Mouse (Mus musculus) embryo, embryonic 9.5 days (tissue): Measurements from ENCODE around the gene Gngt2.
A peak's percentile ranks its signal among the peaks of the same experiment; 100 is the strongest.

Experiments used
- DNase-seq: peaks from one replicate; pipeline ENCODE4 v3.0.0-alpha.2; 2017; ENCODE audit errors: extremely low spot score

Gngt2 gene

DNA sequence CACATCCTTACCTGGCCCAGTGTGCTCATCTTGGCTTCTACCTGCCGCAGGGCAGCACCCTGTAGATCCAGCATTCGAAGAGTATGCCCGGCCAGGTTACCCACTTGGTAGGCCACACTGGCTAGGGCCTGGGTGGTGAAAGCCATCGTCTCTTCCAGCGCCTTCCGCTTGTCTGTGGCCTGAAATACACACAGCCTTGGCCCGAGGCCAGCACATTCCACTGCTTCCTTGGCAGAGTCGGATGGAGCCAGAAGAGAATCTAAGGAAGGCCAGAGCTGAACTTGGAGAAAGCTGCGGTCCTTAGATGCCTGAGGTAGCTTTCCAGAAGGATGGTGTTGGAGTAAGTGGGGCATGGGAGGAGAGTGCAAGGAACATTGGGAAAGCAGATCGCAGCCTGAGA is at the start of gene Gngt2:
Gene Gngt2 (plus strand): TSS at position 158 of the 400 bp plus-strand sequence.
- DNase-seq, result no peak

DNA sequence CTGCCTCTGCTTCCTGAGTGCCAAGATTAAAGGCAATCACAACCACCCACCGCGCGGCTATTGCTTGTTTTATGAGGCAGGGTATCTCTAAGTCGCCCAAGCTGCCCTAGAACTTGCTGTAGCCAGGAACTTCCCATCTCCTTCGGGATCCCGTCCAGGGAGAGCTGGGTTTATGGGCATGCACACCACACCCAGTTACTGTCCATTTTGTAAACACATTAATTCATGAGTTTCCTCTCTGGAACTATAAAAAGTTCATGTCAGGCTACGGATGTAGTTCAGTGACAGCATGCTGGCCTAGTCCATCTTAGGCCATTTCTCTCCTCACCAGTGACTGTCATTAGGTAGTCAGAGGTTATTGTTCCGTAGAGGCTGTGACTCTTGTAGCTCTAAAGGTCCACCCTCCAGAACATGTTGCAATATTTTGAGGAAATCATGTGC is 47.5 kb upstream of the Gngt2 start:
- DNase-seq, result no peak

DNA sequence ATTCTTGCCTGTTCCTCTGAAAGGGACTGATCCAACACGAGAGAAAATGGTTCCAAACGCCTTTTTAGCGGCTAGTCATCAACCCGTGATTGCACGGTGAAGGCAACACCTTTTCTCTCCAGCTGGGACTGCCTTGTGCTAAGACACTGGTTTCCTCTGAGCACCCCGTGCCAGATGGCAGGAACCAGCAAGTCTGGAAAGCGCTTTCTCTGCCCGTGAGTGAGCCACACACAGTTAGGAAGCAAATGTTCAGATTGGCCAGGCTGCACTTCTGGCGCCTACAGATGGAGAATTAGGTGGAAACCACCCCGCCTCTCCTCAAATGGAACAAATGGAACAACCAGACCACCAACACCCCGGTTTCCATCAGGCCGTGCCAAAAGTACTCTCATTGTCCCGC is 45.2 kb upstream of the Gngt2 start:
- DNase-seq, result no peak

DNA sequence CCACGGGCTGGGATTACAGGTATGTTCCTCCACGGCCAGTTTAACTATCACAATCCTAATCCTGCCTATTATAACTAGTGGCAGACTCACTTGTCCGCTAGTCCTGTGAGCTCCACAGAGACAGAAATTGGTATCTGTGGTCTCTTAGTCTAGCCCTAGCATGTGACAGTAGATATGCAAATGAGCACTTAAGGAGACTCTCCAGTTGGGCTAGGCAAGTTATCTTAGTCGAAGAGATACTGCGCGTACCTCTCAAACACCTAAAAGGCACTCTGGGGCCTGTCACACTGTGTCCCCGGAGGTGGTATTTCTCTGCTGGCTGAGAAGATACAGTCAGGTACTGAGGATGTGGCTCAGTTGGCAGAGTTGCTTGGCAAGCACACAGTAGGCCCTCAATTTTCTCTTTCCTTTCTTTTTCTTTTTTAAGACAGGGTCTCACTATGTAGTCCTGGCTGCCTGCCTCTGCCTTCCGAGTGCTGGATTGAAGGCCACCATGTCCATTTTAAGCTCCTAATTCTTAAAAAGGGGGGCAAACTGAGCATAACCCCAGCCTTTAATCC is 44.0 kb upstream of the Gngt2 start:
- DNase-seq, result no peak

DNA sequence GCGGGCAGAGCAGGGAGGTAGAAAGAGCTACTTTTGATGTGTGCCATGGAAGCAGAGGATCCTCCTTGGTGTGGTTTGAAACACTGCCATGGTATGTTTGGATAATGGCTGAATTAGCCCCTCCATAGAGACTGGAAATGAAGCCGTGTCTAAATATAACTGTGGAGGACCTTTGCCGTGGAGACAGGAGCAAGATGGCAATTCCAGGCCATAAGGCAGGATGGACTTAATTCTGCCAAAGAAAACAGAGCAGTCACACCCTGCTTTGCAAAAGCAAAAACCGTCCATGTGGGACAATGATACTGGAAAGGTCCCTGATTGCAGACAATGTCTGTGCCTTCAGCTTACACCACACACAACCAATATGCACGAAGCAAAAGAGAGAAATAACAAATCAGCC is 42.8 kb upstream of the Gngt2 start:
- no peak for DNase-seq

DNA sequence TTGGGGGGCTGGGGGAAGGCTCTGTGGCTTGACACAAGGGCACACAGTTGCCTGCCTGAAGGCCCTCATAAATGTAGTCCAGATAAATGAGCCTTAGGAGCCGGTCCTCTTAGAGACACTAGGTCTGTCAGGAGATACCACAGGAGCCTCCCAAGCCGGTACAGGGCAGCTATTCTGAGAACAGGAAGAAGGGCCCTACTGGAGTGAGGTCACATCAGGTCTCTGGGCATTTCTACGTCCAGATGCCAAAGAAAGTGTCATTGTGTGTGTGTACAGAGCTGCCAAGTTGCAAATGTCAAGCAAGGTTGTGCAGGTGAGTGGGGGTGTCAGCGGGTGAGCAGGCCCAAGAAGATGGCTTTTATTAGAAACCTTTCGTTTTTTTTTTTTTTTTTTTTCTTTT is 41.4 kb upstream of the Gngt2 start:
- no peak for DNase-seq

DNA sequence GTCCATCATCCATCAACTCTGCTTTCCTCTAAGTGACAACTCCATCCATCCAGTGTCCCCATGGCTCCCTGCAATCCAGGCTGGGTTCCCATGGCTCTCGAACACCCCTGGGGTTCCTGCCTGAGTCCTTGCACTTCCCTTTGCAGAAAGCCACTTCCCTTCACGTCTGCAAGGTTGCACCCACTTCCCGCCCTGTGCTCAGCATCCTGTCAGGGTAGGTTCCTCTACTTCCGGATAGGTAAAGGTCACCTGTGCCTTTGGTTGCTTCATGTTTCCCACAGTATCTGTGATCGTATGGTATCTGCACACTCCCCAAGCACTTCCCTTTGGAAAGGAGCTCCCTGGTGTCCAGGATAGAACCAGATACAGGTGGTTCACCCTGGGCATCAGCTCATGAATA is 32.0 kb upstream of the Gngt2 start:
- DNase-seq, result no peak

DNA sequence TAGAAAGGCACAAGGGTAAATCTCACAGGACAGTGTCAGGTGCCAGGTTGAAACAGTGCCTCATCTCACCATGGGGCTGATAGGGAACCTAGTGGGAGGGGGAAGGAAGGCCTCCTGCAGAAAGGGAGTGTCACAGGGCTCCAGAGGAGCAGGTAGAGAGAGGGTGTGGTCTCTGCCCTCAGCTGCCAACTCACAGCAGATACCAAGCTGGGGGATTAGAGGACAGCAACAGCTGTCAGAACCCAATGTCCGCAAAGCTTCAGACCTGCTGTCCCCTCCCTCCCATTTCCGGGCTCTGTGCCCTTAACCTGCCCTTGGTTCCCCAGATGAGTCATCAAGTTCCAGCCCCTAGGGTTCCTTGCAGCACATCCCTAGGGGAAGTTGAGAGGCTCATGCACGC is 31.5 kb upstream of the Gngt2 start:
- no peak for DNase-seq

DNA sequence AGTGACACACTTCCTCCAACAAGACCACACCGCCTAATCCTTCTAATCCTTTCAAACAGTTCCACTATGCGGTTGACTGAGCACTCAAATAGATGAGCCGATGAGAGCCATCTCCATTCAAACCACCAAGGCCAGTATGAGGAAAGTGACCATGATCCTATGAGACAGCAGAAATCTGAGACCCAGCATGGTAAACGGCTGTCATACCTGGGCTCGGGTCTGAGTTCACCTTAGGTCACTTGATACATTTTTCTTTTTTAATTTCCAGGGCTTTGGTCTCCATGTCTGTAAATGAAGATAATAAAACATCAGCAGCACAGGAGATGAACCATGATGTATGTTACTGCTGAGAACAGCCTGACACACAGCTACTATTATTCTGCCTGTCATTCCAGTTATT is 29.1 kb upstream of the Gngt2 start:
- DNase-seq, result no peak

DNA sequence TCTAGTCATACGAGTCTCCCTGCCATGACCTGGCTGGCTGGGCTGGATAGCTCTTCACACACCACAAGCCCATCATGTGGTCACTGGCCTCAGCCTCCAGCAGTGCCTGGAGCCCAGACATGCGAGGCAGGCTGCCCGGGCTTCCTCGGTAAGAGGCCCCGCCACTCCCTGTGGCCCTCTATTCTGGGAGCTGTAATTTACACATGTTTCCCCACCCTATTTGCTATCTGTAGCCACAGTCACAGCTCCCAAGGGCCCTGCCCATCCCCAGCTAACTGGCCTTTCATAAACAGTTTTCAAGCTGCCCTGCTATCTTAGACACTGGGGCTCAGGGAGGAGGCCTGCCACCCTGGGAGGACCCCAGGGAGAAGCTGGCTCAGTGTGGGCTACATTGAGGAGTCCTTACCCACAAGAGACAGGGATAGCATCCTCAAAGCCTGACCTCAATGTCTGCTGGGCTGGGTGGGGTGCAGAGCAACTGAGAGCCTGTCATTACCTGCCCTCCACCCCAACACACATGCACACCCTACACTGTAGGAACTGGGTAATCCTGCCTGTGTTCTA is 28.5 kb upstream of the Gngt2 start:
- no peak for DNase-seq

DNA sequence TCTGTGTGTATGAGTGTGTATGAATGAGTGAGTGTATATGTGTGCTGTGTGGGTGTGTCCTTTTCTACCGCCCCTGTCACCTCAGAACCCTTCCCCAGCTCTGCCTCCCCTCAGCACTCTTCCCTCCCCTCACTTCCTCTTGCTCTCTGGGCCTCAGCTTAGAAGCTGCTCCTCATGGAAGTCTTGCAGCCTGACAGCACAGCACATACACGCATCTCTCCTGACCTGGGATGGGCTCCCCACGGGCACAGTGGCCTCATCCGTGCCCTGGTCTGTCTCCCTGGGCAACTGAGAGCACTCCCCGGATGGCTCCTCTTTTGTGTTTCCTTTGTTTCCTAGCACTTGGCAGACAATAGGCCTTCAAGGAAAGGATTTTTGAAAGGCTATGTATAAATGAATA is 27.4 kb upstream of the Gngt2 start:
- peak; percentile 12 for DNase-seq

DNA sequence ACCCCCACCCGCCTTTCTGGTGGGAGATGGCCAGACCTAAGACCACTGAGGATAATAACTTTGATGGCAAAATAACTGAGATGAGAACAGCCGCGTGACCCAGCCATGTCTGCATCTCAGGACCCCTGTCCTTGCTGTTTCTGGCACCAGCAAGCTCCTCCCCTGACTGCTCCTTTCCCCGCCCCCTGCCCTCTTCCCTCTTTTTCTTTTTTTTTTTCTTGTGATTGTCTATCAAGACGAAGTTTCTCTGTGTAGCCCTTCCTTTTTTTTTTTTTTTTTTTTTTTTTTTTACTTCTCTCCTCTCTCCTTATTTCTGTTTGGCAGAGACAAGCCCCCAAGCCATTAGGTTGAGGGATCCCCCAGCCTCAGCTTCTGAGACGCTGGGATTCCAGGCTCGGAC is 26.2 kb upstream of the Gngt2 start:
- DNase-seq, result no peak

DNA sequence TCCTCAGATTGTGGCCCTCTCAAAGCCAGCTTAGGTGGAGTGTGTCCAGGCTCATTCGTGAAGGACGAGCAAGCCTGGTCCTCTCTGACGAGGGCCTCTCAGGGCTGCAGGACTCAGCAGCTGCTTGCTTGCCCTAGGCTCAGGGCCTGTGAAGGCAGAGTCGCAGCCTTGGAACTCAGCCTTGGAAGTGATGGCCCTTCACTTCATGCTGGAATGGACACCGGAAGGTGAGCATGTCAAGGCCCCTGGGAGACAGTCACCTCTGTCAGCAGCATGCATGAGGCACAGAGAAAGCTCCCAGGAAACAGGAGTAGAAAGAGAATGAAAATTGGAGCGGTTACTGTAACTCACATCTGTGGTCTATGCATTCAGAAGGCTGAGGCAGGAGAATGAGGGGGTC is 25.3 kb upstream of the Gngt2 start:
- DNase-seq, result no peak

DNA sequence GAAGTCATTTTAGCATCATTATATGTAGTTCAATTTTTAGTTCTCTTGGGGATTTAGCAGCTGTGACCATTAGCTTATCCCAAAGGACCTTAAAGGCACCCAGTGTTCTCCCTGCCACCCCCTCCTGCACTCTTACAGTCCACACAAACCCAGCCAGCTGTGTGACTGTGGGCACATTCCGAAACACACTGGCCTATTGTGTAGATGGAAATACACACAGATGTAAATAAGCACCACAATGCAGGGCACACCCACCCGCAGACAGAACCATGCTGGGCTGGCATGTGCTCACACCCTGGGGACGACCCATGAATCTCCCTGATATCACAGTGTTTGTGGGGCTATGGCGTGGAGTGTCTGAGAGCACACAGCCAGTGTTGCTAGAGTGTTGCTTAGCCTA is 24.8 kb upstream of the Gngt2 start:
- DNase-seq, result no peak

DNA sequence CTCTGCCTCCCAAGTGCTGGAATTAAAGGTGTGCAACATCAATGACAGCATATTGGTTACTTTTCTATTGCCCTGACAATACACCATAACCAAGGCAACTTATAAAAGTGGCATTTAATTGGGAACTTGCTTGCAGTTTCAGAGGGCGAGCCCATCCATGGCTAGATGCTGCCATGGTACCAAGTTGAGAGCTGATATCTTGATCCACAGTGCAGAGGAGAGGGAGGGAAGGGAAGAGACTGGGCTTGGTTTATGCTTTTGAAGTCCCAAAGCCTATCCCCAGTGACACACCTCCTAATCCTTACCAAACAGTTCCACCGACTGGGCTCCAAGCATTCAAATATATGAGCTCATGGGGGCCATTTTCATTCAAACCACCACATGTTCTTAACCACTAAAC is 22.9 kb upstream of the Gngt2 start:
- no peak for DNase-seq

DNA sequence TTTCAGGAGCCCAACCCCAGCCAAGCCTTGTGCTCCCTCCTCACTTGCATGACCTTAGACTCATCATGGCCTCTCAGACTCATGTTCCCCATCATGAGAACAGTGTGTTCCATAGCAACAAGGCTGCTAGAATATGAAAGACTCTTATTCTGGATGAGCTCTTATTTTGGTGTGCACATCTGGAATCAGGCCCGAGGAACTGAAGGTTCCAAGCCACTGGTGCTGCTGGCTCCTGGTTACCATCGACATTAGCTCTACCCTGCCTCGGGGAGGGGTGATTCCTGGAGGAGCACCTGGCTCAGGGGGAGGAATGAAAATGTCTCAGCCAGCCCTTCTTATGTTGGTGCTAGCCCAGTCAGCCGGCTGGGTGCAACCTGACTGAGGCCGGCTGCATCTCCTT is 22.2 kb upstream of the Gngt2 start:
- DNase-seq, result no peak

DNA sequence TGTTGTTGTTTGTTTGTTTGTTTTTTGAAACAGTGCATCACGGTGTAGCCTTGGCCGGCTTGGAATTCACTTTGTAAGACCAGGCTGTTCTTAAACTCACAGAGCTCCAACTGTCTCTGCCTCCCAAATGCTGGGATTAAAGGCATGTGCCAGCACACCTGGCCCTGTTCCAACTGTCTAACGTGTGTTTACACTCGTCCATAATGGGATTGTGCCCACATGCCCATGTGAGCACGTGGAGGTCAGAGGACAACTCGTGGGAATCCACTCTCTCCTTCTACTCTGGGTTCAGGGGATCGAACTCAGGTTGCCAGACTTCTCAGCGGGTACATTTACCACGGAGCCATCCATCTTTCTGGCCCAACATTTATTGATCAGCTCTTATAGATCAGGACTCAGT is 21.6 kb upstream of the Gngt2 start:
- DNase-seq, result no peak

DNA sequence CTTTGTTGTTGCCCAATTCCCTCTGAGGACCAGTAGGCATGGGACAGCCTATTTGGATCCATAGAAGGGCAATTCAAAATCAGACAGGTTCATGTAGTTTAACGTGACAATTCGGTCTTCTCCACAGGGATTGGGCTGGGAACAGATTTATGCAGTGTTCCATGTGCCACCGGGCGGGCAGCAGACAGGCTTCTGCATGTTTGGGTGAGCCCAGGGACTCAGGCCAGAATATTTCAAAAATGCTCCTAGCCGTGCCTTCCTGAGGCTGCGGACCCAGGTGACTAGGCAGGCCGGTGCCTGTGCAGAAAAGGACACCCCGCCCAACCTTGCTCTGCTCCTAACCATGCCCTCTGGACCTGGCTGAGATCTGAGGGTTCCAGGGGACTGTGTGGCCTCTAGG is 17.9 kb upstream of the Gngt2 start:
- DNase-seq, result no peak

DNA sequence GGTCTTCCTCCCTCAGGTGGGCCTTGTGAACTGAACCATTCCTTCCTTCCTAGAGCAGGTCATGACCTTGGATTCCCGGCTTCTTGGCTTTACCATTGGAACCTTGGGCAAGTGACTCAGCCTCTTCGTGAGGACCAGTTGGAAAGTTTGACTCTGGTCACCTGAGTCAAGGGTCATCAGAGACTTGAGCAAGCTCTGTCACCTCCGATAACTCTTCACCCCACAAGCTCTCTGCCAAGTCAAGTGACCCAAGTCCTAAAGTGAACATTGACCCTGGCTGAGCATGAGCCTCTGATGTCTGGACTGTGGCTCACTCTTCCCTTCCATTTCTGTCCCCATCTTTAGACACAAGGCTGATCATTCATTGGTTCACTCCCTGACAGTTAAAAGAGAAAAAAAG is 15.5 kb upstream of the Gngt2 start:
- no peak for DNase-seq

DNA sequence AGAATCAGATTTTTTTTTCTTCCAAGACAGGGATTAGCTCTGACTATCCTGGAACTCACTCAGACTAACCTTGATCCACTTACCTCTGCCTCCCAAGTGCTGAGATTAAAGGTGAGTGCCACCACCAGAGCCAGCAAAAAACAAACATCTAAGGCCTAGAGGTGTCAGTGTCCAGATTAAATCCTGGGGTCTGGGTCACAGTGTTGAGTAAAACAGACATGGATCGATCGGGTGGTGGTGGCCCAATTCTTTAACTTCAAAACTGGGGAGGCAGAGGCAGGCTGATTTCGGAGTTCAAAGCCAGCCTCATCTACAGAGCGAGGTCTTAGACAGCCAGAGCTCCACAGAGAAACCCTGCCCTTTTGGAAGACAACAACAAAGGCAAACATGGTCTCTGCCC is 14.6 kb upstream of the Gngt2 start:
- DNase-seq, result no peak

DNA sequence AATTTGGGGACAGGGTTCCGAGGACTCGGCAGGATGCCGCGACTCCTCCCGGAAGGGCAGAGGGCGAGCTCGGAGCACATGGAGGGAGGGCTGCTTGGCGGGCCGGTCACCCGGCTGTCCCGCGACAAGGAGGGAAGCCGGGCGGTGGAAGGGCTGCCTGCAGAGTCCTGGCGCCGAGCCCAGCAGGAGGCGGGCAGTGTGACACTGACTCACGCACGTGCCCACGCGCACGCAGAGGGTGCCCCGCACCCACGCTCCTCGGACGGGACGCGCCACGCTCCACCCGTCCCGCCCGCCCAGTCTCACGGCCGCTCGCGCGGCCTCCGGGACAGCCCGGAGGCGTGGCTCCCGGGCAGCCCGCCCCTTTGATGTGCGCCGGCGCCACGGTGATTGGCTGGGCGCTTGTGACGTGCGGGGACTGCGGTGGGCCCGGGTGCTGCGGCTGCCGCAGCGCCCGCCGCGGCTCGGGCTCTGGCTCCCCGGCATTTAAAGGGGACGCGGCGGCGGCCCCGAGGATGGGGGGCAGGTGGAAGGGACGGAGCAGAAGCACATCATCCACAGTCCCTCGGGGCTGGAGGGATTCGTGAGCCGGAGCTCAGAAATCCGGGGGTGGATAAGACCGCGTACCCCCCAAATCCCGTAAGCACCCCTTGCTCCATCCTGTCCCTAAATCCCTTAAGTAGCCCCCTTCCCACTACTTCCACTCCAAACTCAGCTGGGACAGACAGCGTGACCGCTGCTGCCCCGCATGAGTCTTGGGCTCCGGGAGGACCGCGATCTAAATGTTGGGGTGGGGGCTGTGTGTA is 12.7 kb upstream of the Gngt2 start, which contains the start of gene Phospho1:
Gene Phospho1 (plus strand): TSS at position 429 of the 806 bp plus-strand sequence.
- DNase-seq, result peak; percentile 91

DNA sequence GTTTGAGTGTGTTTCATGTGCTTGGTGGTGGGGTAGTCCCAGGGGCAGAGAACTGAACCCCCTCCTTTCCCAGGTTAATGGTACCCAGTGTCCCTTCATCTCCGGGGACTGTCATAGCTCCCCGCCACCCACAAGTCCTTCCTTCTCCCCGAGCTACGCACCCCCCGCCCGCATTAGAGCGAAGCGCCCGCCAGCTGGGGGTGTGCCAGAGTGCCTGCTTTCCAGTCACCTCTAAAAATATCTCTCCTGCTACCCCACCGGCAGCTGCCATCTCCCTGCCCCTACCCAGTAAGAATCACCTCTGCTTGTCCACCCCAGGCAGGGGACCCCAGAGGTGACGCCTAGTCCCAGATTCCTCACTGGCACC is 12.2 kb upstream of the Gngt2 start:
- DNase-seq, result no peak

DNA sequence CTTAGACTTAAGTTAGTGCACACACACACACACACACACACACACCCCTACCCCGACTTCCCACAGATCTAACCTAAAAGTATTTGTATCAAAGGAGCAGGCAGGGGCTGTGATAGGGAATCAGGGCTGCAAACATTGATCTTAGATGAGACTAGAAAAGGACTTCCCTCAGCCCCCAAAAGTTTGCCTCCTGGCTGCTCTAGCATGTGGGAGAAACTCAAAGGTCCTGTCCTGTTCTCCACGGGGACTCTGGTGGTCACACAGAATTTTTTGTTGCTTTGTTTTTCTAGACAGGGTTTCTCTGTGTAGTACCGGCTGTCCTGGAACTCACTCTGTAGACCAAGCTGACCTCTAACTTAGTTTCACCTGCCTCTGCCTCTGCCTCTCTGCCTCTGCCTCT is 11.4 kb upstream of the Gngt2 start:
- DNase-seq, result no peak
